Mouse (Mus musculus): ENCODE measurements at regions not wholly inside any gene's neighbourhood (a gene's known extent, or its start where the extent isn't known, plus 50 kb on each side); places are given as distances from the start of the nearest gene placed in this dataset.

GRCm38 (mm10) chr17:44436536-44437043, 248.2 kb downstream of the Clic5 start:
- Histone ChIP-seq H3K27ac (no peak overlapping the region), H3K36me3 (ENCODE audit: inconsistent target) (no peaks in the 10 kb centered on the region), H3K79me2 (ENCODE audit: inconsistent target) (no peaks in the 10 kb centered on the region), H3K4me3 (ENCODE audit: inconsistent target) (no peak overlapping the region)
- WGBS (ENCODE audit: missing documents) = 23% methylated on average over 9 of the region's 9 CpGs

- H3K27ac ChIP-seq = no peak overlapping the region
- no peaks in the 10 kb centered on the region for H3K79me2 ChIP-seq (ENCODE audit: inconsistent target)
- H3K36me3 ChIP-seq (ENCODE audit: inconsistent target) = no peaks in the 10 kb centered on the region
- H3K4me3 ChIP-seq (ENCODE audit: inconsistent target) = no peak overlapping the region
Observed at GRCm38 (mm10) chr17:44438526-44438925, 250.1 kb downstream of the Clic5 start.

GRCm38 (mm10) chr17:44443460-44443859, 255.1 kb downstream of the Clic5 start:
- Histone ChIP-seq H3K4me3 (ENCODE audit: inconsistent target) (no peak overlapping the region), H3K36me3 (ENCODE audit: inconsistent target) (no peaks in the 10 kb centered on the region), H3K27ac (no peak overlapping the region), H3K79me2 (ENCODE audit: inconsistent target) (no peaks in the 10 kb centered on the region)
- 93% methylated on average over 11 of the region's 11 CpGs for WGBS (ENCODE audit: missing documents)

- WGBS (ENCODE audit: missing documents) = 93% methylated on average over 3 of the region's 3 CpGs
- no peaks in the 10 kb centered on the region for H3K36me3 ChIP-seq (ENCODE audit: inconsistent target)
Observed at GRCm38 (mm10) chr17:44445361-44445760, 257.0 kb downstream of the Clic5 start.

More at GRCm38 (mm10) chr17:44445361-44445760, 257.0 kb downstream of the Clic5 start:
- Histone ChIP-seq H3K27ac (no peak overlapping the region), H3K79me2 (ENCODE audit: inconsistent target) (no peaks in the 10 kb centered on the region), H3K4me3 (ENCODE audit: inconsistent target) (no peak overlapping the region)

All from macrophage (primary cell).